Mouse (Mus musculus): ENCODE data around the gene Nek8.

The Nek8 gene

GRCm38 (mm10) chr11:78176402-78176862, at the start of gene Nek8, which contains the start of gene Tlcd1:
Gene Nek8 (minus strand): TSS chr11:78176675.
Gene Tlcd1 (plus strand): TSS chr11:78176711.
- TF ChIP-seq GATA4 (IDR thresholded peaks at IDR 0.05; ENCODE audit: insufficient replicate concordance, low read length), result no peak

- no peak for TF ChIP-seq GATA4 (IDR thresholded peaks at IDR 0.05; ENCODE audit: insufficient replicate concordance, low read length)
Measured at GRCm38 (mm10) chr11:78223586-78223985, 47.1 kb upstream of the Nek8 start.

GRCm38 (mm10) chr11:78215709-78216317, 39.3 kb upstream of the Nek8 start:
- TF ChIP-seq GATA4 (IDR thresholded peaks at IDR 0.05; ENCODE audit: insufficient replicate concordance, low read length), result no peak

- no peak for TF ChIP-seq GATA4 (IDR thresholded peaks at IDR 0.05; ENCODE audit: insufficient replicate concordance, low read length)
Measured at GRCm38 (mm10) chr11:78213086-78213817, 36.8 kb upstream of the Nek8 start.

GRCm38 (mm10) chr11:78211513-78211912, 35.0 kb upstream of the Nek8 start:
- TF ChIP-seq GATA4 (IDR thresholded peaks at IDR 0.05; ENCODE audit: insufficient replicate concordance, low read length), result no peak

GRCm38 (mm10) chr11:78210615-78211014, 34.1 kb upstream of the Nek8 start:
- TF ChIP-seq GATA4 (IDR thresholded peaks at IDR 0.05; ENCODE audit: insufficient replicate concordance, low read length), result no peak

- TF ChIP-seq GATA4 (IDR thresholded peaks at IDR 0.05; ENCODE audit: insufficient replicate concordance, low read length), result no peak
Measured at GRCm38 (mm10) chr11:78209886-78210285, 33.4 kb upstream of the Nek8 start.

GRCm38 (mm10) chr11:78207190-78207589, 30.7 kb upstream of the Nek8 start:
- TF ChIP-seq GATA4 (IDR thresholded peaks at IDR 0.05; ENCODE audit: insufficient replicate concordance, low read length), result no peak

- TF ChIP-seq GATA4 (IDR thresholded peaks at IDR 0.05; ENCODE audit: insufficient replicate concordance, low read length), result no peak
Measured at GRCm38 (mm10) chr11:78205361-78206206, 29.1 kb upstream of the Nek8 start.

GRCm38 (mm10) chr11:78204287-78204686, 27.8 kb upstream of the Nek8 start:
- TF ChIP-seq GATA4 (IDR thresholded peaks at IDR 0.05; ENCODE audit: insufficient replicate concordance, low read length), result no peak

- TF ChIP-seq GATA4 (IDR thresholded peaks at IDR 0.05; ENCODE audit: insufficient replicate concordance, low read length), result no peak
Measured at GRCm38 (mm10) chr11:78202372-78202771, 25.9 kb upstream of the Nek8 start.

- TF ChIP-seq GATA4 (IDR thresholded peaks at IDR 0.05; ENCODE audit: insufficient replicate concordance, low read length), result no peak
Measured at GRCm38 (mm10) chr11:78195101-78195863, 18.8 kb upstream of the Nek8 start.

GRCm38 (mm10) chr11:78194411-78195100, 18.1 kb upstream of the Nek8 start:
- TF ChIP-seq GATA4 (IDR thresholded peaks at IDR 0.05; ENCODE audit: insufficient replicate concordance, low read length), result no peak

- no peak for TF ChIP-seq GATA4 (IDR thresholded peaks at IDR 0.05; ENCODE audit: insufficient replicate concordance, low read length)
Measured at GRCm38 (mm10) chr11:78193113-78193512, 16.6 kb upstream of the Nek8 start, which contains the start of gene Proca1. Gene Proca1 (plus strand): TSS chr11:78193392.
